Mouse (Mus musculus): ENCODE measurements around the gene Pias4. TPM values are rescaled to one million over a fixed set of nuclear protein-coding genes. Genes with fewer than 3 reads are reported as not detected.
"Not testable (repeated sequence)": the region's sequence is repeated elsewhere in the genome, so short reads cannot be mapped to it uniquely, and the experiment has no call there.

Gene Pias4
- polyA plus RNA-seq, 1 experiment, result 25.6 TPM

DNA sequence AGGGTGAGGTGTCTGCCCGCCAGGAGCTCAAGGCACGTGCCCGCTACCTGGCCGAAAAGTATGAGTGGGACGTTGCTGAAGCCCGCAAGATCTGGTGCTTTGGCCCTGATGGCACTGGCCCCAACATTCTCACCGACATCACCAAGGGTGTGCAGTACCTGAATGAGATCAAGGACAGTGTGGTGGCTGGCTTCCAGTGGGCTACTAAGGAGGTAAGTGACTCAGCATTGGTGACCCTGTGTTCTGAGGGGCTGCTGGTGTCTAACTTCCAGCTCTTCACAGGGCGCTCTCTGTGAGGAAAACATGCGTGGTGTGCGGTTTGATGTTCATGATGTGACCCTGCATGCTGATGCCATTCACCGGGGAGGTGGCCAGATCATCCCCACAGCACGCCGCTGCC is 13.2 kb upstream of the Pias4 start:
- H3K4me3 ChIP-seq (ENCODE audit: insufficient read depth, low read length), result no peak overlapping the region
- TF ChIP-seq POLR2A (IDR thresholded peaks at IDR 0.05; ENCODE audit: low read depth, low read length), result no peak
- no peak for TF ChIP-seq CTCF (IDR thresholded peaks at IDR 0.05; ENCODE audit: borderline replicate concordance, insufficient read depth, low read length)
- no peak overlapping the region for H3K27ac ChIP-seq (ENCODE audit: insufficient read depth, low read length)
- H3K4me1 ChIP-seq (ENCODE audit: control insufficient read depth, insufficient read depth, low read length), result peaks cover 14% of the 10 kb centered on the region

- Histone ChIP-seq H3K4me1 (ENCODE audit: control insufficient read depth, insufficient read depth, low read length) (peaks cover 14% of the 10 kb centered on the region), H3K27ac (ENCODE audit: insufficient read depth, low read length) (no peak overlapping the region)
- peak; percentile 34; the same call in 1 of the 2 replicates for TF ChIP-seq CTCF (IDR thresholded peaks at IDR 0.05; ENCODE audit: borderline replicate concordance, insufficient read depth, low read length)
- no peak for TF ChIP-seq POLR2A (IDR thresholded peaks at IDR 0.05; ENCODE audit: low read depth, low read length)
Measured at GRCm38 (mm10) chr10:81179451-81180342, 12.0 kb upstream of the Pias4 start.

DNA sequence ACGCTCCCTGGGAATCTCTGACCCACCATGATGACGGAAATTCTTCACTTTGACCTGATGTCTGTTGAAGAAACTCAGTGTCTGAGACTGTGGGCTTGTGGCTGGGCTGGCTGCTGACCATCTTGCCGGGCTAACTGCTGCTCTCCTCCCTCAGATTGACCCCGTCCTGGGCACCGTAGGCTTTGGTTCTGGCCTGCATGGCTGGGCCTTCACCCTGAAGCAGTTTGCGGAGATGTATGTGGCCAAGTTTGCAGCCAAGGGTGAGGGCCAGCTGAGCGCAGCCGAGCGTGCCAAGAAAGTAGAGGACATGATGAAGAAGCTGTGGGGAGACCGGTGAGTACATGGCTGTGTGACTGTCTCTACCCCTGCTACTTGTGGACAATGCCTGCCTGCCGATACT is 11.2 kb upstream of the Pias4 start:
- TF ChIP-seq CTCF (IDR thresholded peaks at IDR 0.05; ENCODE audit: borderline replicate concordance, insufficient read depth, low read length) (no peak), POLR2A (IDR thresholded peaks at IDR 0.05; ENCODE audit: low read depth, low read length) (no peak)
- no peak overlapping the region for H3K27ac ChIP-seq (ENCODE audit: insufficient read depth, low read length)
- H3K4me3 ChIP-seq (ENCODE audit: insufficient read depth, low read length), result peak overlapping the region; percentile 91
- peaks cover 11% of the 10 kb centered on the region for H3K4me1 ChIP-seq (ENCODE audit: control insufficient read depth, insufficient read depth, low read length)

More at GRCm38 (mm10) chr10:81179451-81180342, 12.0 kb upstream of the Pias4 start:
- H3K4me3 ChIP-seq (ENCODE audit: insufficient read depth, low read length), result no peak overlapping the region

GRCm38 (mm10) chr10:81177958-81178712 is 10.4 kb upstream of the Pias4 start:
- TF ChIP-seq POLR2A (IDR thresholded peaks at IDR 0.05; ENCODE audit: low read depth, low read length) (no peak), CTCF (IDR thresholded peaks at IDR 0.05; ENCODE audit: borderline replicate concordance, insufficient read depth, low read length) (no peak)
- Histone ChIP-seq H3K4me1 (ENCODE audit: control insufficient read depth, insufficient read depth, low read length) (peaks cover 11% of the 10 kb centered on the region), H3K4me3 (ENCODE audit: insufficient read depth, low read length) (peak overlapping the region; percentile 91), H3K27ac (ENCODE audit: insufficient read depth, low read length) (0 out of 2 replicates have a peak overlapping the region, but pooled peaks have one; percentile 74)

DNA sequence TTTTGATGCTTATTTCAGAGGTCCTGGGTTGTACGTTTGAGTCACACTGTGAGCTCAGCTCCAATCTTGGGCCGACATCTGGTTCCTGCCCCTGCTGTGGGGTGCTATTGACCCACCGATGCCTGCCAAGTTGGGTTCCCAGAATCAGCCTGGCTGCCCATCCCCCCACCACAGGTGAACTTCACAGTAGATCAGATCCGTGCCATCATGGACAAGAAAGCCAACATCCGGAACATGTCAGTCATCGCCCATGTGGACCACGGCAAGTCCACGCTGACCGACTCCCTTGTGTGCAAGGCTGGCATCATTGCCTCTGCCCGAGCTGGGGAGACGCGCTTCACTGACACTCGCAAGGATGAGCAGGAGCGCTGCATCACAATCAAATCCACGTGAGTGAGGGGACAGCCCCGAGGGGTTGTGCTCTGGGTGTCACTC is 9.8 kb upstream of the Pias4 start:
- TF ChIP-seq POLR2A (IDR thresholded peaks at IDR 0.05; ENCODE audit: low read depth, low read length) (no peak), CTCF (IDR thresholded peaks at IDR 0.05; ENCODE audit: borderline replicate concordance, insufficient read depth, low read length) (no peak)
- Histone ChIP-seq H3K4me1 (ENCODE audit: control insufficient read depth, insufficient read depth, low read length) (peaks cover 11% of the 10 kb centered on the region), H3K27ac (ENCODE audit: insufficient read depth, low read length) (peak overlapping the region; percentile 74), H3K4me3 (ENCODE audit: insufficient read depth, low read length) (peak overlapping the region; percentile 91)

- Histone ChIP-seq H3K27ac (ENCODE audit: insufficient read depth, low read length) (peak within 1 kb of the TSS; percentile 74), H3K4me3 (ENCODE audit: insufficient read depth, low read length) (peak within 1 kb of the TSS; percentile 91), H3K4me1 (ENCODE audit: control insufficient read depth, insufficient read depth, low read length) (peaks cover 11% of the 10 kb centered on the region)
- TF ChIP-seq POLR2A (IDR thresholded peaks at IDR 0.05; ENCODE audit: low read depth, low read length) (peak; percentile 100), CTCF (IDR thresholded peaks at IDR 0.05; ENCODE audit: borderline replicate concordance, insufficient read depth, low read length) (no peak)
Measured at GRCm38 (mm10) chr10:81176466-81177271, 8.9 kb upstream of the Pias4 start, which contains the start of gene Eef2. Gene Eef2, plus strand, starts transcription at chr10:81176631.

DNA sequence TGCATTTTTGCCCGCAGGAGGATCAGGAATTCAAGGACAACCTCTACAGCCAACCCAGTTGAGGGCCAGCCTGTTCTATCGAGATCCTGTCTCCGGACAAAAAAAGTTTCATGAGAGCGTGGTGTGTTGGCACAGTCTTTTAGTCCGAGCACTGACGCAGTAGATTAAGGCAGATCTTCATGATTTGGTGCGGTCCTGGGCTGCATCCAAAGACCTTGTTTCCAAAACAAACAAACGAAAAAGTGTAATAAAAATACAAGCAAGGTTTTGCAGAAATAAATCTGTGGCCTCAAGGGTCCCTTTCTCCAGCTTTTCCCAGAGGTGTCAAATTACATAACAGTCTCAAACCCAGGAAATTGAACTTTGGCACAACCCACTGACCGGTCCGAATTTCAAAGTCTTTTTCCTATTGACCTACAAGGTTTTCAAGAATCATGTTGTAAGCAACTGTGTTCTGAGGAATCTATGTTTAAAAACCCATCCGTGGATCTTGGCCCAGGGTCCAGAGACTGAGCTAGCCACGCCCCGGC is 8.3 kb upstream of the Pias4 start:
- H3K4me3 ChIP-seq (ENCODE audit: insufficient read depth, low read length), result peak overlapping the region; percentile 40
- H3K27ac ChIP-seq (ENCODE audit: insufficient read depth, low read length), result peak overlapping the region; percentile 70
- TF ChIP-seq POLR2A (IDR thresholded peaks at IDR 0.05; ENCODE audit: low read depth, low read length), result no peak; the same call in 1 of the 2 replicates
- TF ChIP-seq CTCF (IDR thresholded peaks at IDR 0.05; ENCODE audit: borderline replicate concordance, insufficient read depth, low read length), result no peak
- peaks cover 8% of the 10 kb centered on the region for H3K4me1 ChIP-seq (ENCODE audit: control insufficient read depth, insufficient read depth, low read length)

GRCm38 (mm10) chr10:81175345-81175701 is 7.6 kb upstream of the Pias4 start:
- H3K4me3 ChIP-seq (ENCODE audit: insufficient read depth, low read length); H3K4me1 ChIP-seq (ENCODE audit: control insufficient read depth, insufficient read depth, low read length): not testable (repeated sequence)
- peak overlapping the region; percentile 22 for H3K27ac ChIP-seq (ENCODE audit: insufficient read depth, low read length)

Measured in embryonic fibroblast, embryonic 13.5 days (primary cell).